Comparison of ENCODE assay signal across 22 mouse cellular contexts in genomic region chr3:32951382-32951781, GRCm38 (mm10).
DNase-seq lines count a peak whose midpoint lies in the region; ATAC-seq and TF ChIP-seq lines count a peak whose summit lies in the region.
"Had no signal": no experiment of that assay in that cellular context is flagged by ENCODE, and none has a peak within 500 bp of the region (broad histone marks: within the 10 kb centered on the region; RNA-seq: fewer than 3 reads in every experiment).

No protein-coding gene starts in this region.

- no peak for TF ChIP-seq CTCF in ES-Bruce4 (IDR thresholded peaks at IDR 0.05; ENCODE audit: low read depth, low read length)

- H3K4me3 ChIP-seq in midbrain, embryonic 10.5 days = no peak overlapping the region
- H3K4me3 ChIP-seq in midbrain, embryonic 11.5 days (ENCODE audit: low read depth, low read length) = no peak overlapping the region
- H3K4me3 ChIP-seq in ES-Bruce4 (ENCODE audit: low read depth, low read length) = no peak overlapping the region
- H3K4me3 ChIP-seq: embryonic facial prominence, embryonic 13.5 days; forebrain, embryonic 10.5 days; forebrain, embryonic 13.5 days; hindbrain, embryonic 10.5 days; hindbrain, embryonic 13.5 days had no signal

- no peak for ATAC-seq in midbrain, embryonic 11.5 days (ENCODE audit: low FRiP score)
- ATAC-seq: forebrain, embryonic 13.5 days; forebrain, embryonic 16.5 days; Patski had no signal

- 0 out of 2 replicates have a peak overlapping the region, but pooled peaks have one; percentile 23 for H3K27ac ChIP-seq in midbrain, embryonic 10.5 days (replicated peaks)
- H3K27ac ChIP-seq in midbrain, embryonic 11.5 days (ENCODE audit: low read depth, low read length) = no peak overlapping the region
- peak overlapping the region; percentile 39; the same call in 1 of the 2 replicates for H3K27ac ChIP-seq in ES-Bruce4 (ENCODE audit: insufficient read depth, low read length)
- H3K27ac ChIP-seq: embryonic facial prominence, embryonic 13.5 days; forebrain, embryonic 10.5 days; forebrain, embryonic 13.5 days; hindbrain, embryonic 10.5 days; hindbrain, embryonic 13.5 days had no signal

- TF ChIP-seq EP300 in ES-Bruce4 (IDR thresholded peaks at IDR 0.05; ENCODE audit: insufficient read depth, low read depth, low read length) = peak; percentile 96

- no peak for TF ChIP-seq POLR2A in ES-Bruce4 (IDR thresholded peaks at IDR 0.05; ENCODE audit: insufficient read depth, low read length)

- no peaks in the 10 kb centered on the region for H3K36me3 ChIP-seq in midbrain, embryonic 10.5 days
- H3K36me3 ChIP-seq in midbrain, embryonic 11.5 days (ENCODE audit: control insufficient read depth, insufficient read depth, low read length) = no peaks in the 10 kb centered on the region
- no peaks in the 10 kb centered on the region for H3K36me3 ChIP-seq in ES-Bruce4 (ENCODE audit: control insufficient read depth, insufficient read depth, low read length, poor library complexity, severe bottlenecking)
- H3K36me3 ChIP-seq: embryonic facial prominence, embryonic 13.5 days; forebrain, embryonic 10.5 days; G1E; hindbrain, embryonic 10.5 days; hindbrain, embryonic 13.5 days had no signal

- 20% methylated on average over 1 of the region's 1 CpGs for WGBS in midbrain, embryonic 10.5 days
- 13% methylated on average over 1 of the region's 1 CpGs for WGBS in midbrain, embryonic 11.5 days

- no peak overlapping the region for H3K4me2 ChIP-seq in midbrain, embryonic 11.5 days
- H3K4me2 ChIP-seq: embryonic facial prominence, embryonic 13.5 days; forebrain, embryonic 13.5 days; heart, embryonic 11.5 days; hindbrain, embryonic 13.5 days had no signal

- H3K9ac ChIP-seq in midbrain, embryonic 11.5 days (ENCODE audit: low read length) = no peak overlapping the region
- no peak overlapping the region for H3K9ac ChIP-seq in ES-Bruce4 (ENCODE audit: low read depth, poor library complexity, severe bottlenecking)
- H3K9ac ChIP-seq: embryonic facial prominence, embryonic 13.5 days; forebrain, embryonic 13.5 days; hindbrain, embryonic 13.5 days had no signal

- peaks cover 3% of the 10 kb centered on the region; the same call in 1 of the 2 replicates for H3K4me1 ChIP-seq in midbrain, embryonic 10.5 days
- no peaks in the 10 kb centered on the region for H3K4me1 ChIP-seq in midbrain, embryonic 11.5 days (ENCODE audit: control insufficient read depth, insufficient read depth, low read length)
- peaks cover 1% of the 10 kb centered on the region for H3K4me1 ChIP-seq in ES-Bruce4 (ENCODE audit: control insufficient read depth, insufficient read depth, low read length)
- H3K4me1 ChIP-seq: embryonic facial prominence, embryonic 13.5 days; forebrain, embryonic 13.5 days had no signal

- no peaks in the 10 kb centered on the region for H3K9me3 ChIP-seq in midbrain, embryonic 10.5 days (replicated peaks)
- no peaks in the 10 kb centered on the region for H3K9me3 ChIP-seq in midbrain, embryonic 11.5 days (ENCODE audit: control insufficient read depth, low read length)
- H3K9me3 ChIP-seq in ES-Bruce4 (replicated peaks; ENCODE audit: control insufficient read depth, insufficient read depth, low read length, poor library complexity, severe bottlenecking) = no peaks in the 10 kb centered on the region; the same call in 1 of the 2 replicates
- H3K9me3 ChIP-seq: embryonic facial prominence, embryonic 13.5 days; forebrain, embryonic 10.5 days; forebrain, embryonic 13.5 days; G1E; hindbrain, embryonic 10.5 days; hindbrain, embryonic 13.5 days had no signal

- no peak for DNase-seq in midbrain, embryonic 10.5 days (ENCODE audit: low spot score)
- no peak for DNase-seq in midbrain, embryonic 11.5 days (ENCODE audit: low spot score, missing footprints)
- DNase-seq in A20 (ENCODE audit: low read depth, low spot score) = peak; percentile 76
- no peak for DNase-seq in kidney, adult 9 months
- DNase-seq in cerebellum, postnatal 10 days = no peak
- DNase-seq: adrenal gland, postnatal 10 days; adrenal gland, postnatal 36 days; cerebellum, adult 18-20 months; cerebellum, adult 9-10 months; cerebellum, postnatal 25 days; gastrocnemius, postnatal 10 days; gastrocnemius, postnatal 36 days had no signal

- H3K27me3 ChIP-seq in midbrain, embryonic 10.5 days (ENCODE audit: low read depth, poor library complexity, severe bottlenecking) = no peaks in the 10 kb centered on the region
- H3K27me3 ChIP-seq in midbrain, embryonic 11.5 days (ENCODE audit: control insufficient read depth, insufficient read depth, low read length) = no peaks in the 10 kb centered on the region
- H3K27me3 ChIP-seq in ES-Bruce4 (ENCODE audit: control insufficient read depth, insufficient read depth, low read length, poor library complexity, severe bottlenecking) = no peaks in the 10 kb centered on the region
- H3K27me3 ChIP-seq: embryonic facial prominence, embryonic 13.5 days; forebrain, embryonic 13.5 days; hindbrain, embryonic 13.5 days had no signal
